Mouse (Mus musculus) heart, adult 11 months (tissue): ENCODE results near the gene Kirrel.

Experiments
- DNase-seq: peaks from one replicate; pipeline ENCODE4 v3.0.0; 2022

Kirrel gene

DNA sequence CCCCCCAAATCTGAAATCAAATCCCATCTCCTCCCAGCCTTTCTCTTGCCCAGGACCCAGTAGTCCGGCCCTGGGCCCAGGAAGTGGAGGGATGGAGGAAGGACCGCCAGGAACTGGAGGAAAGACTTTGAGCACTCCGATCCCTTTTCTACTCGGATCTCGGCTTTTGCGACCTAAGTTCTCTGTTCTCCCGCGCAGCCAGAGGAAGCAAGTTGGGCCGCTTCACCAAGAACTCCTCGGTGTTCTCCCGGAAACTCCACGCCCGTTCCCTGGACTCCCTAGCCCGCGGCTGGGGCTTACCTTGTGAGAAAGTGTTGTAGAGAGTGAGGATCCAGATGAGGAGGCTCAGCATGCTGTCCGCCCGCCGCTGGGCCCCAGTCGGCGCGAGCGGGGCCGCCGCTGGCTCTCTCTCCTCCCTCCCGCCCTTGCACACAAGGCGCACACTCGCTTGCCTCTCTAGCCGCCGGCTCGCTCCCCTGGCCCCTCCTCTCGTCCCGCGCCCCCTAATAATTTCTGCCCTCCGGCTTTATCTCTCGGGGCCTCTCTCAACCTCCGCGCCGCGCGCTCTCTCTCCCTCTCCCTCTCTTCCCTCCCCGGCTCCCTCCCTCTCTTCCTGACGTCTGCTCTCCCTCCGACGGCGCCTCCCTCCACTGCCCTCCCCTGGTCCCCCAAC is at the start of gene Kirrel:
Gene Kirrel, minus strand, starts transcription at position 652 of the 673 bp plus-strand sequence.
- DNase-seq = peak; percentile 99

DNA sequence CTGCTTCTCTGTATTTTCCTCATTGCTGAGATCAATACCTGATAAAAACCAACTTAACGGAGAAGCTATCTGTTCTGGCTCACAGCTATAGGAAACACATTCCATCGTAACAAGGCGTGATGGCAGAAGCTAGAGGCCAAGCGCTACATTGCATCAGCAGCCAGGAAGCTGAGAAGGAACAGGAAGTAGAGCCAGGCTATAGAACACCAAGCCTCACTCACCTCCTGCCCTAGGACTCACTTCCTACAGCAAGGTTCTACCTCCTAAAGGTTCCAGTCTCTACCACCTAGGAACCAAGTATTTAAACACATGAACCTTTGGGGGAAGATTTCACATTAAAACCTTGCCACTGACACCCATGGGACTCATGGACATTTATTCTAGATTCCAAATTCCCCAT is 49.1 kb upstream of the Kirrel start:
- DNase-seq = peak; percentile 66

DNA sequence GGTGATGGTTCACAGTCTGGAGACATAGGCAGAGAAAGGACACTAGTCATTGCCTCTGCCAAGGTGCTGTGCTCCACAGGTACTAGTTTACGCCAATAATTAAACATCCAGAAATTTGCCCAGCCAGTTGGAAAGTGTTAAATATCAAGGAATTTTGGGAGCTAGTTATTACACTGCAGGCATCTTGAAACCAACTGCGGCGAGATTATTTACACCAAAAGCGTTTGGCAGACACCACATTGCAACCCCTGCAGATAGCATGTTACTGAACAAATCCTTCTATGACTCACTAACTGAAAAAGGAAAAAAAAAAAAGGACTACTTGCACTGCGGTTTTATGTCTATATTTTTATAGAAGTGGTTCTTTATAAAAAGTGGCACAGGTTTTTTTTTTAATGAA is 47.8 kb upstream of the Kirrel start:
- no peak for DNase-seq

DNA sequence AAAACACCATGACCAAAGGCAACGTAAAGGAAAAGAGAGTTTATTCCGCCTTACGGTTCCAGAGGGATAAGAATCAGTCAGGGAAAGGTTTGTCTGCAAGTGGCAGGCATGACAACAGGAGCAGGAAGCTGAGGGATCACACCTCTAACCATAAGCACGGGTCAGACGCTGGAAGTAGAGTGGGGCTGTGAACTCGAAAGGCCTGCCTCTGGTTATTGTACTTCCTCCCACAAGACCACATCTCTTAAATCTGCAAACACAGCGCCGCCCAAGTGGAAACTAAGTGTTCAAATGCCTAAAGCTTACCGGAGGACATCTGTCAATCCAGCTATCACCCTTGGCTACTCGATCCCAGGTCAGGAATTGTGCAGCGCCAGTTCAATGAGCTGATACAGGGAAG is 40.6 kb upstream of the Kirrel start:
- no peak for DNase-seq

DNA sequence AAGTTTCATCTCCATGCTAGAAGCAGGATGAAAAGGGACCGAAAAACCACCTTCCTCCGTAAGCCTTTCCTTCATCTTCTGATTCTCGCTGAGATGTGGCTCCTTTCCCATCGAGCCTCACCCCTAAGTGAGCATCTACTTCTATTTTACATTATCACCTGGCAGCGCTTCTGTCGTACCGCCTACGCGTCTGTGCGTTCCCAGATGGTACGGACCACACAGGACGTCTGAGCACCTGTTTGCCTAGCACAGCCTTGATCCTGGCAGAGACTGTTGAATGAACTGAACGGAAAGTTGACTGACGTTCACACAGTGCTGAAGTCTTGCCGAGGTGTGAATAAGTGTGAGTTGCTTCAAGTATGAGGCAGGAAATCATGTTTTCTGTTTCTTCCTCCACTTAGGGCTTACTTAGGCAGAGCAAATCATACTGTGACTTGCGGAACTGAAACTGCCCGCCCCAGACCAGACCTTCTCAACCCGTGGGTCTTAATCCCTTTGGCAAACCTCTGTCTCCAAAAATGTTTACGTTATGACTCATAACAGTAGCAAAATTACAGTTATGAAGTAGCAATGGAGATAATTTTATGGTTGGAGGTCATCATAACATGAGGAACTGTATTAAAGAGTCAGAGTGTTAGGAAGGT is 39.8 kb upstream of the Kirrel start:
- peak; percentile 78 for DNase-seq

DNA sequence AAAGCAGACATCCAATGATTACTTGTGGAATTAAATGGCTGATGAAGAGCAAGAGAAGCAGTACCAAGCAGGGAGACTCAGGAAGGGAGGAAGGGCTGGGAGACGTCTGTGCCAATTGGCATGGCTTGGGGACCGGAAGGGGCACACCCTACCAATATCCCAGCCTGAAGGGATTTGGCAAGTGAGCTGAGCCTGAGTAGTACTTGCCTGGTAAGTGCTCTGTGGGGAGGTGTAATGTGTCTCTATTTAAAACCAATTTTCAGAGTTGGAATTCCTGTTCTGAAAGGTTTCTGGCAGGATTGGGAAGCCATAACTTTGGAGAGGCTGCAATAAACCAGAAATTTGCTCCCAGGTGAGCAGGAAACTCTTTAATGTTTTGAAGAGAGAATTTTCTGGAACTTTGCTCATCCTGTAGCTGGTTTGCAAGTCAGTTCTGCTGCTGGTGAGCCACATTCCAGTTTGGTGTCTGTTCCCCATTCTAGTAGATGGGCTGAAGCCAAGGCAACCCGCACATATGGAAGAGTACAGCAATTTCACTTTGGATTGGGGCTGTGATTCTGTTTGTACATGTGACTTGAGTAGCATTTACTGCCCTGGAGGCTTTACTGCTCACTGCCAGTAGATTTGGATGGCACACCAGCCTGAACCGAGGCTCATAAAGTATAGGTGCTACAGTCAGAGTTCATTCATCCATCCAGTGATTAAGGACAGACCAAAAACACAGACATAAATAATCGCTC is 32.0 kb upstream of the Kirrel start:
- peak; percentile 83 for DNase-seq

DNA sequence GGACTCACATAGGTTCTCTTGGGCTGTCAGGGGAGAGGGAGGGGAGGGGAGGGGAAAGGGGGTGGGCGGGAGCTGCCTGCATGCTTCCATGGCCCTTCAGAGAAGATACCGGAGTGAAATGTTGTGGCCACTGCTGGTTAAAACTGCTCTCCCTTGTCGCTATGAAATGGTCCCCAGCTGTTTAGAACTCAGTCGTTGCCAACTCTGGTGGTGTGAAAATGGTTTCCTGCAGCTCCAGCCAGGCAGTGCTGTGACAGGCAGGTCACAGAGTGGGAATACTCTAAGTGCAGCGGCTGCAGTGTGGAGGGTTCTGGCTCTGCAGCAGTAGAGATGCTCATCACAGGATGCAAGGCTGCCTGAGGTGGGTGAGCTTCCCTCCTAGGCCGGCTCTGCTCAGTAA is 22.1 kb upstream of the Kirrel start:
- DNase-seq = peak; percentile 88

DNA sequence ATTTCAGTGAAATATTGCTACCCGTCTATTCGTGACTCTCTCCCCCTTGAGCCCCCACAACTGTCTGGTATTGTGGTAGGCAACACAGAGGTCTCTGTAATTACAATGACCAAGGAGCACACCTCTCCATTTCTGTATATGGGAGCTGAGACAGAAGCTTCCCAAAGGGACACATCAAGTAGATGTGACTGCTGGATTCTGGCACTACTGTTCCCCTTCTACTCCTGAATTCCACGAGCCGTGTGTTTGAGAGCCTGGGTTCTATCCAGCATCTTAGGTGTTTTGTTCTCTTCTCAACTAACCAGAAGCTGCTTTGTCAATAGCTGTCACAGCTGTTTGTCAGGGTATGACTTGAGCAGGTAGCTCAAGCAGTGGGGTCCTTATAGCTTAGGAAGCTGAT is 20.5 kb upstream of the Kirrel start:
- DNase-seq = peak; percentile 62

DNA sequence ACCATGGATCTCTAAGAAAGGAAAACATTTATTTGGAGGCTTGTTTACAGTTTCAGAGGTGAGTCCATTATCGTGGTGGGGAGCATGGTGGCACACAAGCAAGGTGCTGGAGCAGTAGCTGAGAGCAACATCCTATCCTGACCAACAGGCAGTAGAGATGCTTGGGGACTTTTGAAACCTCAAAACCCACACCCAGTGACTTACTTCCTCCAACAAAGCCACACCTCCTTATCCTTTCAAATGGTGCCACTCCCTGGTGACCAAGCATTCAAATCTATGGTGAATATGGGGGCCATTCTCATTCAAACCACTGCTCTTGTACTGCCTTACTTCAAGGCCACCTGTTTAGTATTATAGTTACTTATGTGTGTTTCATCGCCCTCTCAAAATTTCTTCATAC is 20.0 kb upstream of the Kirrel start:
- DNase-seq = peak; percentile 17

DNA sequence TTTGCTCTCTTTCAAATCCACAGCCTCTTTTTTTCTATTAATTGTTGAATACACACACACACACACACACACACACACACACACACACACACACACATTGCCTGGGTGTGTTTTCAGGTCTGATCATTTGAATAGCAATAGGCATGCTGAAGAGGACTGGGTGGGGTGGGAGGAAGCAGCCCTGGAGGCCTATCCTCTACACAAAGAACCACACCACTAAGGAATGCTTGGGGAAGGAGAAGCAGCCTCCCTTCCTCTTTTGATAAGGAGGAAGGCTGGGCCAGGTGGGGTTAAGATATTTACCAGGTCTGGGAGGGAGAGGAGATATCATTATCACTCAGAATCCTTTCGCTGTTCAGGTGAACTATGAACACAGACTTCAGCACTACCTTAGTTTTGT is 19.2 kb upstream of the Kirrel start:
- DNase-seq = peak; percentile 83

DNA sequence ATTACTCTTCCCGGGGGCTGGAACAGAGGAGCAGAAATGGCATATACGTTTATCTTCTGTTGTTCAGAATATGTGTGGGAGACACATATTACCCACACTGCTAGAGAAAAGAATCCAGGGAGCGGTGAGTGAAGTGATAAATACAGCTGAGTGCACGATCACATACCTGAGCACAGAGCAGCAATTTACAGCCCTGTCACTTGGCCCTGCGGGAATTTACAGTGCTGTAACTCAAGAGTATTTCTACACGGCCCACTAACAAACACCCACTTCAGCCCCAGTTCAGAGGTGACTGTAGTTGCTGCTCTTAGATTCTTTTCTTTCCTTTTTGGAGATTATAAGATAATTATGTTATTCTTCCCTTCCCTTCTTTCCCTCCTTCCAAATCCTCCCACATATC is 18.8 kb upstream of the Kirrel start:
- no peak for DNase-seq

DNA sequence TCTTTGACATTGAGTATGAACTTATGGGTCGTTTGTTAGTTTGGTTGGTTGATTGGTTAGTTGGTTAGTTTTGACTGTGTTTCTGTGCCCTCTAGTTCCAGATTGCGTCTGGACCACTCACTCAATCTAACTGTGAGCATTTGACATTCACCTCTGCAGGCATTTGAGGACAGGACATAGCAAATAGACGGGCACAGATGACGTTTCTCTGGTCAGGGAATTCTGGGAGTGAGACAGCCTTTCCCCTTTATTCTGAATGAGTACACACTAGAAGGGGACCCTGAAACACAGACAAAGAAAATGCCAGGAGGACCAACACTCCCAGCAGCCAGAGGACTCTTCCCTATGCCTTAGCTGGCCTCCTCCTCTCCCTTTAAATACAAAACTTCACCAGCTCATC is 2.1 kb upstream of the Kirrel start:
- DNase-seq = peak; percentile 36

DNA sequence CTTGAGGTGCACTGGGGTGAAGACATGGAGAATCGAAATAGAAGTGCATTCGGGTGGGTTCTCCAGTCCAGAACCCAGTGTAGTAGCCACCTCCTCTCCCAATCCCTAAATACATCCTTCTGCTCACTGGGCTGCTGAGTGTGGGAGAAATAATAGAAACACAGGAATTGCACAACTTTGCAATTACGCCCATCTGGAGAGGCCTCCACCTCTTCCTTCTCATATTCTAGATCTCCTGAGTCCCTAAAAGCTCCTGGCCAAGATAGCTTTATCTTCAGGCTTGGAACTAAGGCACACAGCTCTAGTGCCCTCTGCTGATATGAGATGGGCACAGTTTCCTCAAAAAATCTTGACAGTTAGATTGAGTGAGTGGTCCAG is 880 bp upstream of the Kirrel start:
- peak; percentile 95 for DNase-seq

DNA sequence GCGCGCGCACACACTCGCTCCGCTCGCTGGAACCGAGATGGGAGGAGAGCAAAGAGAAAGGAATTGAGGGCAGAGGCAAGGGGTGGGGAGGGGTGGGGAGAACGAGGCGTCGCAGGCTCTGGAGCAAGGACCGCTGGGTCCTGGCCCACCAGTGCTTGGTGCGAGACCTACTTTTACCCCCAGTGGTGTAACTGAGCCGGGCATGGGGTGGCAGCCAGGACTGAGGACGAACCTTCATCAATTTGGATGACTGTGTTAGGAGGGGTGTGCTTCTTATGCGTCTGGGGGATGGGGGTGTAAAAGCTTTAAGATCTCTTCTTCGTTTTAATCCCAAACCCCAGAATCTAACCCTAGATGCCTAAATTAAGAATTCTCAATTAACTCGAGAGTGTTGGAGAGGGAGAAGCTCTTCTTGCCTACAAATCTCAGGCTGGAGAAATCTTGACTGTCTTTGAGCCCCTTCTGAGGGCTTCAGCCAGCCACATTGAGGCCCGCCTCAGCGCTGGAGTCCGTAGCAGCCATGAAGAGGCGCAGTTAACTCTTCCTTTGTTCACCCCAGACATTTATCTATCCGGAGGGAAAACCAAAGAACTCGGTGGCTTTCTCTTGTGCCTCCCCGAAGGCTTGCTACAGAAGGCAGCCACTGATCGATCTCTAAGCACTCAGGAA is 356 bp upstream of the Kirrel start:
- no peak for DNase-seq

DNA sequence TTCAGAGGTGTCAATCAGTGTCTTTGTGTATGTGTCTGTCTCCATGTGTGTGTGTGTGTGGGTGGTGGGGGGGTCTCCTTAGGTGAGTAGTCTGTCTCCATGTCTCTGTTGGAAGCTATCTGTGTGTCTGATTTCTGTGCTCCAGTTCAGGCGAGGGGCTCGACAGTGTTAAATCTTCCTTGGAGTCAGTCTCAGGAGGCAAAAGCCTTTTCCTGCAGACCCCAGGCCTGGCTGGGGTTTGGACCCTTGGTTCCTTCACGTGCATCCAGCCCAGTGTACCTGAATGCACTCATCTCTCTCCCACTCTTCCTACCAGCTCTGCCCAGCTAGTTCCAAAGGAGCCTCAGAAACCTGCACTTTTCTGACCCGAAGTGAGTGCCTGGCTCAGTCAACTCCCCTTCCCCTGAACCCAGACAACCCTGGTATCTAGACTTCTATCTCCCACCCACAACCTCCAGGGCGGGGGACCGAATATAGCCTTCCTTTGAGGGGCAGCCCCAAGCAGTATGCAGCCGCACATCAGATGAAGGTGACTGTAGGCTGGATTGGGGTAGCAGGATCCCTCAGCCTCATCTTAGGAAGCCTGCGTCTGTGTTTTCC is 961 bp downstream of the Kirrel start:
- DNase-seq = peak; percentile 85

DNA sequence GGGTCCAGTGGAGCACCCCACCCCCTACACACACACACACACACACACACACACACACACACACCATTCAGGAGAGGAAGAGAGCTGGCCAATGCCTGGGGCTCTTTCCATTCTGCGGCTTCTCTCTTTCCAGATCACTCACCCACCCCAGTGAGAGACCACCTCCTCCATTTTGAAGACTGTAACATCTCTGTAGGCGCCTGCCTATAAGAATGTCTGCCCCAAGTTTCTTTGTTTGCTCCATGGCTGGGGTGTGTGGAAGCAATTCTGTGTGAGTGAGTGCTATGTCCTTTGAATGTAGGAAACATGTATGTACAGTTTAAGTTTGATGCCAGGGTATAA is 1.5 kb downstream of the Kirrel start:
- no peak for DNase-seq

DNA sequence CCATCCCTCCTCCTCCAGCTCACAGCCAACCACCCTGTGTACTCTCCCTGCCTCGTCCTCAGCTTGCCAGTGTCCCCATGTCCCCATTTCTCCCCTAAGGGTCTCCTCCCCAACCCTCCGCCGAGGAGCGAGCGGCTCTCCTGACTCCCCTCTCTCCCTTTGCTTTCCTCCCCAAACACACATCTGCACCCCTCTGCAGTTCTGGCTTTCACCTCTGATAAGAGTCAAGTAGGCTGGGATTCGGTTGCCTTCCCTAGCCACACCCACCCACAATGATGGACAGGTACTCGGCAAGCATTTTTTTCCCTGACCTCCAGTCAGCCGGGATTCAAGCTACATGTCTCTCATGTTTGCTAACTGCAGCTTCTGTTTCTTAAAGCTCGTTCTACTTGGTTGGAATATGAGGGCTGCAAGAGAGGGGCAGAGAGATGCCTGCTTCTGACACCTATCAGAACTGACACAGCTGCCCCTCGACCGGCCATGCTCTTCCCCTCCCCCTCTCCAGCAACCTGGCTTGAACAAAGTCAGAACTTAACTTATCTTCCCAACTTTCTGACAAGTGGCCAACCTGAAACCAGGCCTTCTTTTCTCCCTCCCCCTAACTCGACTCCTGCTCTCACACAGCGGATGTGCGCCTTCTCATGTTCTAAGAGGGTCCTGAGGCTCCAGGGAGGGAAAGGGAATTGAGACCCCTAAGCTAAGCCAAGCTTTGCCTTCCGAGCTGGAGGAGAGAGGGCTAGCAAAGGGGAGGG is 2.0 kb downstream of the Kirrel start:
- peak; percentile 94 for DNase-seq

DNA sequence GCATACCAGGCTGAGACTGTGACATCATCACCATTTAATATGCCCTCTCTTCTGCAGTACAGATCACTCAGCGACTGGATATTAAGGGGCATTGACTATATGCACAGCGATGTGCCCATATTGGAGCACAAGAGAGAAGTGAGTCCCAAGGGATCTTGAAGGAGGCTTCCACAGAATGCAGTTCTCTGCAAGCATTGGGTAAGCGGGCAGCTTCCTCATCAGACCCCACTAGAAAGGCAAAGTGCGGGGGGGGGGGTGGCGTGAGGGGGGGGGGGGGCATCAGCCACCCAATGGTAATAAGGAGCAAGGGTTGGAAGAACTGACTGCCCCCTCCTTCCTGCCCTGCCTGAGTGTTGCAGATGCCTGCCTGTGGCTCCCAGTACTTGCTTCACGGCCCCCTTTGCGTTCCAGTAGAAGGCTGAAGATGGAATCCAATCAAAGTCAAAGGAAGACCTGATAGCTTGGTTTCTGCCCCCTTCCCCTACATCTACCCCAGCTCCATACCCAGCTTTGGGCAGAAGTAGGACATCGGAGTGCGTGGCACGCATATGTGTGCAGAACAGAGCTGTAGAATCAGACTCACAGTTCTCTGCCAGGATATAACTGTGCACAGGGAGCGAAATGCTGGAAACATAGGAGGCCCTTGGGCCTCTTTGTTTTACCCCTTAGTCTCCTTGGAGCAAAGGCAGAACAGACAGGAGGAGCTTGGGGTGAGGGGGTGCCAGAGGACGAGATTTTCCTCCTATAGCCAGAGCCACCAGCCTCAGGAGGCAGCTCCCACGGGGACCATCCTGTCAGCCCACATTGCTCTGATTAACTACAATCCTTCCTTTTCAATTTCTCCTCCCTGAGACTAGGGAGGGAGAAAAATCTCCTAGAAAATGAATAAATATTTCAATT is 3.1 kb downstream of the Kirrel start:
- peak; percentile 90 for DNase-seq

DNA sequence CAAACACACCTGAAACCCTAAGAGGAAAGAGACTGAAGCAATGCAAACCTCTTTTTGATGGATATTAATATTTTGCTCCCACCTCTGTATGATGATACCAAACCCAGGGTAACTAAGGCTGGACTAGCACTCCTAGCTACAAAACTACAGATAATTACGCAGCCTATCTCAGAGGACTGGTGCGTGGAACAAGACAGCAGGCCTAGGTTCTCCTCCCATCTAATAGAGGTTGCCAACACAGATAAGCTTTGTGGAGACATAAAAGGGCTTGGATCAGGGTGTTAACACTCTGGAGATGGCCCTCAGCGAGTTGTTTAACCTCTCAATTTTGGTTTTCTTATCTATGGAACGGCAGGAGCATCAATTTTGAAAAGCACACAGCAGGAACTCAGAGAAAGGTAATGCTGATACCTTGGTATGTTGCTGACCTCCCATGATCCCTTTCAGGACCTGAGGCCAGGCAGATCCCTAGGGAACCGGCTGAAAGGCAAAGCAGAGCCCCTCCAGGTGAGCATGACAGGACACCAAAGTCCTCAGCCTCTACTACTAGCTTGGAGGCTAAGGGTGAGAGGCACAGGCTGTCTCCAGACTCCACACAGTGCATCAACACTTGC is 5.0 kb downstream of the Kirrel start:
- DNase-seq = peak; percentile 80

DNA sequence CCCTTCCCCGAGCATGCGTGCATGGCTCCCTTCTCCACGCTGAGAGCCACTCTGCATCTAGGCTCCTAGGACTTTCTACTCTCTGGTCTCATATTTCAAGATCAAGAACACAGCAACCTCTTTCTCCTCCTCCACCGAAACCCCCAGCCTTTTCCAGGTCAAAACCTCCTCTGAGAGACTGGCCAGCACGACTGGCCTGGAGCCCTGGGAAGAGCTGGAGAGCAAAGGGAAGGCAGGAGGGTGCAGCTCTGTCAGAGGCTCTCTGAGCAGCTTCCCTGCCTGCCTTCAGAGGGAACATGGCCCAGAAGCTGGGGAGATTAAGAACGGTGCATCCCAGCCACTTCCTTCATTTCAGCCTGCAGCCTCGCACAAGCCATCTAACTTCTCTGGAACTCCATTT is 5.8 kb downstream of the Kirrel start:
- DNase-seq = peak; percentile 93

DNA sequence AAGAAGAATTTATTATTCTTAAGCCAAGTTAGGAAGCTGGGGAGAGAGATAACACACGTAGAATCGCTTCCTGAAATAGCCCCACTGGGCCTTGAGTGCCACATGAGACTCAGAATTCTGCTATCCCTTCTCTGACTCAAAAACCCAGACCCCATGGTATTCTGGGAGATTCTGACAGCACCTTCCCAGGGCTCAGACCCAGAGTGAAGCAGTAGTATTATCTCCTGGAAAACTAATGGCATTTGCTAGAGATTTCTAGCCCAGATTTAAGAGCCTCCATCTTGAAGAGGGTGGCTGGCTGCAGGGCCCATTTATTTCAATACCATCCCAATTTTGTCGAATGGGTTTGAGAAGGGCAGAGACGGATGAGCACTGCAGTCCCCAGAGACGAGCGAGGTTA is 6.9 kb downstream of the Kirrel start:
- peak; percentile 73 for DNase-seq
